In the genomic region with DNA sequence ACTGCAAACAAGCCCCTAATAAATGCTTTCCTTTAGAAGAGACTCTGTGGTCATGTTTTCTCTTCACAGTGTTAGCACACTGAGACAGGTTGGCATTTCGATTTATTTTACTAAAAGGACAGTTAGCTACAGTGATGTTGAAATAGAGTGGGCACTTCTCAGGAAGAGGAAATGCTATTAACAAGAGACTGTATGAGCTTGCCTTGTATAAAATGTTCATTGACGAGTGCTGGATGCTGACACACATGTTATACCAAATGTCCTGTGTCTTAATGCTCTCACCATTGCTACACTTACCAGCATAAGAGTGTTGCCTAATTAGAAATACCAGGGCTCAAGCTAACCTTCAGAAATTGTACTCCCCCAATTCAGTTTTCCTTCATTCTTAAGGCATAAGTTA, we compare ENCODE assay signal across 16 mouse cellular contexts. TPM values are rescaled to one million over a fixed set of nuclear protein-coding genes. Genes with fewer than 3 reads are reported as not detected.
DNase-seq lines count a peak whose midpoint lies in the region; ATAC-seq lines count a peak whose summit lies in the region.
"Had no signal": no experiment of that assay in that cellular context is flagged by ENCODE, and none has a peak within 500 bp of the region (broad histone marks: within the 10 kb centered on the region; RNA-seq: fewer than 3 reads in every experiment).

No protein-coding gene starts in this region.

- ATAC-seq in granulocyte monocyte progenitor cell, adult 5-6 weeks (replicated peaks; ENCODE audit: poor library complexity, severe bottlenecking), result peak; percentile 79
- peak; percentile 69 for ATAC-seq in megakaryocyte progenitor cell, adult 5-6 weeks (replicated peaks; ENCODE audit: poor library complexity)
- ATAC-seq: forebrain, embryonic 14.5 days; forebrain, embryonic 16.5 days had no signal

- peak; percentile 33 for DNase-seq in 416B (ENCODE audit: low read depth)
- no peak for DNase-seq in urinary bladder, postnatal 14 days (ENCODE audit: low spot score)
- no peak for DNase-seq in heart, adult 18-20 months
- DNase-seq: adrenal gland, adult 2 months; adrenal gland, postnatal 10 days; adrenal gland, postnatal 25 days; cerebellum, adult 11 months; cerebellum, adult 18-20 months; cerebellum, adult 8-10 months; cerebellum, adult 9-11 months; cerebellum, postnatal 14 days; cerebellum, postnatal 36 days had no signal

RNA-seq across cellular contexts. Expression of a gene that starts 42.0 kb away (rescaled TPM):
- 1.9 and 6.7 TPM in 2 replicates for total RNA-seq in granulocyte monocyte progenitor cell, adult 5-6 weeks (2014; fragmentation: Nextera tagmentation)
- total RNA-seq in granulocyte monocyte progenitor cell, adult 5-6 weeks (2017), result 6.2 and 6.6 TPM in 2 replicates
- total RNA-seq in megakaryocyte progenitor cell, adult 5-6 weeks (2015), result 3.8 and 7.8 TPM in 2 replicates
- total RNA-seq in megakaryocyte progenitor cell, adult 5-6 weeks (2017), result 4.8 and 5.2 TPM in 2 replicates
- 1 to 10 TPM; 2.0 to 2.7 TPM for total RNA-seq in heart, adult 18-20 months (2021)
